Mouse (Mus musculus): Measurements from ENCODE around the gene Olfr631.
"Not testable (repeated sequence)": the region's sequence is repeated elsewhere in the genome, so short reads cannot be mapped to it uniquely, and the experiment has no call there.

Olfr631 gene

GRCm38 (mm10) chr7:103928525-103928924 lies at the start of gene Olfr631:
Gene Olfr631 (plus strand): TSS chr7:103928825.
- DNase-seq = no peak

DNA sequence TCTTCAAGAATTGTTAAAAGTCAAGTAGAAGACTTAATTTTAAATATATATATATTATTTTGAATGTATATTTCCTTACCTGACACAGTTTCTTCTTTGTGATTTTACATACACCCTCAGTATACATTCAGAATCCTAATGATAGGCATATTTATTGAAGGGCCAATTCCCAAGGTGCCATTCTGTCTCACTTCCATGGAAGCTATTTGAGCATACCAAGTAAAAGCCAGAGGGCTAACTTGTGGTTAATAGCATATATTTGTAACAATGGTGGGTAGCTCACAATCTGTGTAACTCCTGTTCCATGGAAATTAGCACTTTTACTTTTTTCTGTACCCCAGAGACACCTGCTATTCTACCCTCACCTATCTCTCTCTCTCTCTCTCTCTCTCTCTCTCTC lies 42.5 kb upstream of the Olfr631 start, which contains the start of gene Olfr66:
Olfr66 (minus strand) TSS at position 101 of the 400 bp plus-strand sequence.
- no peak for DNase-seq

GRCm38 (mm10) chr7:103894385-103894784 lies 34.2 kb upstream of the Olfr631 start, which contains the start of gene Olfr64:
Gene Olfr64 (minus strand): TSS chr7:103894485.
- no peak for DNase-seq

DNA sequence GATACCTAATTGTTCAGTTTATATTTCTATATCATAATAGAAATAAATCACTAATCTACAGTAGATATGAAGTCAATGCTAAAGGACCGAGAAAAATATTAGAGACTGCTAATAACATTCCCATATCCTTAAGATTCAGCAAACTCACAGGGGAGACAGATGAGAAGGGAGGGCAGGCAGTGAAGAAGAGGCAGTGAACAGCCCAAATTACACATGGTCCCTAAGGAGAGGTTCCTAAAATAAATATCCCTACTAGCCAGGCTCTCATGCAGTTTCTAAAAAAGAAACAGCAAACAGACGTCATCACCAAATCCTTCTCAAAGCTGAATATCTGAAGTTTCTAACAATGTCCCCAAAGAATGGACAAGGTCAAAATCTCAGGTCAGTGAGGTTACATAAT lies 25.4 kb upstream of the Olfr631 start, which contains the start of gene Olfr65:
Olfr65 (plus strand) TSS at position 301 of the 400 bp plus-strand sequence.
- no peak for DNase-seq

DNA sequence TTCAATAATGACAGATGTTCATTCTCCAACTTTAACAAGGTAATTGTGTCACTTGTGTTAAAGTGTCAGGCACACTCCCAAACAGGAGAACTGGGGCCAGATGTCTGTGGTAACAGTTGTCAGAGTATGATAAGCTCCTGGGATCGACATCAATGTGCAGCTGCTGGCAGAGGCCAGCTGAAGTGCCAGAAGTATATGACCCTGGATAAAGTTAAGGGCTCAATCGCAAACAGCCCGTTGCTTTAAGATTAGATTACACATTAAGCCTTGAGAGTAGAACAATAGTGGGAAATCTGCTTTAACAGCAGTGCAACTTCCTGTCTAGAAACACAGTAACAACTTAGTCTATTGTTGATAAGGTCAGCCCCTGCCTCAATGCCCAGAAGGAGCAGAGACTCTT lies 18.6 kb upstream of the Olfr631 start:
- DNase-seq = no peak

DNA sequence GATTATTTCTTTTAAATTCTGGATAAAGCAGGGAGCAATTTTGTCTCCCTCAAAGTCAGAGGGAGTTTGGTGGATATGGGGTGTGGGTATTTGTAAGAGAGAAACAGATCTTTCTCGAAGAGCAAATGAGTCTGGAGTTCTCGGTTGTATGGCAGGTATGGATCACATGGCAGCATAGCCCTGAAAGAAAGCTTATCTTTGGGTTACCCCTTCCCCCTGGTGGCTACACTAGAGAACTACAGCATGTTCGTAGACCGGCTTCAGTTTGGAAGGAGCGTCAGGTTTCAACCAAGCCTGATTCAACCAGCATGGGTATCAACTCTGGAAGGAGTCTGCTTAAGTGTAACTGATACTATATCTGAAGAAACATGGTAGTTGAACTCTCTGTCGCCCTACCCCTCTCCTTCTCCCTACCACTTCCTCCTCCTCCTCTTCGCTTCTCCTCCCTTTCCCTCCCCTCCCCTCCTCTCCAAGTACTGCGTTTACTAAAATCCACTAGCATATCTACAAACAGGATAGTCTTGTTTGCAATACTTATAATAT lies 15.6 kb upstream of the Olfr631 start:
- DNase-seq = no peak

GRCm38 (mm10) chr7:103915338-103915737 lies 13.3 kb upstream of the Olfr631 start:
- DNase-seq = no peak

DNA sequence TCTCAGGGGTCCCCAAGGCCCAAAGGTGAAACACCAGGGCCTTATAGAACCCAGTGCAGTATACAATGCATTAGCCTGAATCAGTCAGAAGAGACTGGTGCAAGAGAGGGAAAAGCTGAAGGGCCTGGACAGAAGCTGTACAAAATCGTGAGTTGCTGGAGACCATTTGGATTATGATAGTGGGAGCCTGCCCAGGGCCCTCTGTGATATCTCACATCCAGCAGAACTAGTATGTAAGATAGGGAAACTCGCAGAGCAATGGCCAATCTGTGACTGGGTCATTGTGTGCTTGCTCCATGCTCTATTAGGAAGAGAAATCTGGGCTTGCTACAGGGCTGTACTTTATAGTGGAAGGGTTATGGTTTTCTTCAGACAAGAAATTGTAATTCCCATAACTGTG lies 5.6 kb downstream of the Olfr631 start, which contains the start of gene Olfr632:
Olfr632 (plus strand) TSS at position 84 of the 400 bp plus-strand sequence.
- DNase-seq = no peak

DNA sequence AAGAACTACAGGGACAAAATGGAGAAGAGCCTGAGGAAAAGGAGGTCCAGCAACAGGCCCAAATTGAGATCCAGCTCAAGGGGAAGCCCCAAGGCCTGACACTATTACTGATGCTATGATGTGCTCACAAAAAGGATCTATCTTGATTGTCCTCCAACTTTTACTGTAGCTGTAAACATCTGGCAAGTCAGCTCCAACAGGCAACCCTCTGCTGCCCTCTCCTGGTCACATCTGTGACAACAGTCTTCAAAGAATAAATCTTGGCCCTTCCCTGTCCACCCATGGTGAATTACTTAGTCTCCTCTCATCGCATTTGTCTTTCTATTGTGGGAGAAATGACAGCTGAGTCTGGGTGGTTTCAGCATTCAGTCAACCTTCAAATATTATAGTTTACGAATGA lies 14.1 kb downstream of the Olfr631 start:
- no peak for DNase-seq

- no peak for DNase-seq
These were observed 15.5 kb downstream of the Olfr631 start, which contains the start of gene Olfr633 for GRCm38 (mm10) chr7:103944137-103944536. Gene Olfr633 (plus strand): TSS chr7:103944437.

DNA sequence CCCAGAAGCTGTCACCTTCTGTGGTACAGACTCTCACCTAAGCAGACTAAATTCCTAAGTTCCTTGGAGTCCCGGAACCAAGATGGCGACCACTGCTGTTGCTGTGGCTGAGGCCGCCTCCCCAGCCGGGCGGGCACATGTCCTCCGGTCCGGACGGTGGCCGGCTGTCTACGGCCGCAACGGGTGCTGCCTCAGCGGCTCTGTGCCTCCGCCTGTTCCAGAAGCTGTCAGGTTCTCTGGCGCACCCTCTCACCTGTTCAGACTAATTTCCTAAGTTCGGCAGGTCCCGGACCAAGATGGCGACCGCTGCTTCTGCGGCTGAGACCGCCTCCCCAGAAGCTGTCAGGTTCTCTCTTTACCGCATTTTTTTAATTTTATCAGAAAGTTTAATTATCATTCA lies 38.2 kb downstream of the Olfr631 start:
- not testable (repeated sequence) for DNase-seq

DNA sequence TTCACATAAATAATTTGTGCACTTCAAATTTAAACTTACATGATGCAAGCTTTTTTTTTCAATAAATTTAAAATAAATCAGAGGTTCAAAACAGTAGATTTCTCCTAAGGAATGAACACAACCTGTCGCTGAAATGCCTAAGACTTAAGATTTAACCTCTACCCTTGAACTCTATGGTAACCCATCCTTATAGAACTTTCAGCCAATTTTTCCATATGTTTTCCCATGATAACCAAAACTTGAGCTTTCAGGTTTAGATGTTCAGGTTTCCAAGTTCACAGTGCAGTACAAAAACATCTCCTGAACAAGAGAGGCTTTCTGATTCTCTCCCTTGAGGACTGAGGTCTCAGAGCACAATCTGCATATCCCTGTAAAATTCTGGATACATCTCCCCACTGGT lies 42.2 kb downstream of the Olfr631 start, which contains the start of gene Olfr635:
Olfr635 (plus strand) TSS at position 301 of the 400 bp plus-strand sequence.
- DNase-seq = no peak

DNA sequence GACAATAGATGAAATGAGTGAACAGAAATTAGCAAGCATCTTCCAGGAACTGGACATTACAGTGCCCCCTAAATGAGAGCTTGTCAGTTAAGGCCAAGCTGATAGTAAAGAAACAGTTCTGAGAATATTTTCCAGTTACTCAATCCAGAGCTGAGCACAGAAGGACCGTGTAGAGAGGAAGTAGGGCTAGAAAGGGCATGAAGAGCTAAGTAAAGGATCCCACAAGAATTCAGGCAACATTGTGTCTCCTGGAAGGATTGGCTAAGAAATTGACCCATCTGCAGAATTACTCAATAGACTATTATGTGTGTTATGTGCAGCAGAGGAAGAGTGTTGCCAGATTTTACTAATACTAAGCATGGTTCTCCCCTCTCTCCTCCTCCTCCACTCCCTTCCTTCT lies 43.2 kb downstream of the Olfr631 start:
- no peak for DNase-seq
